Mouse (Mus musculus) liver, adult 2 months (tissue): Measurements from ENCODE around the gene Xrcc4.

ENCODE experiments used
- CTCF ChIP-seq: fragments of 200-500 bp; IDR thresholded peaks from 2 replicates; pipeline ENCODE4 v1.5.1; 2011; ENCODE audit warnings: low read depth, low read length, control low read depth
- POLR2A ChIP-seq: fragments of 200-500 bp; IDR thresholded peaks from 2 replicates; pipeline ENCODE4 v1.6.1; 2011; ENCODE audit warnings: low read length, control low read depth; ENCODE audit not compliant: insufficient read depth; ENCODE audit errors: extremely low read depth

DNA sequence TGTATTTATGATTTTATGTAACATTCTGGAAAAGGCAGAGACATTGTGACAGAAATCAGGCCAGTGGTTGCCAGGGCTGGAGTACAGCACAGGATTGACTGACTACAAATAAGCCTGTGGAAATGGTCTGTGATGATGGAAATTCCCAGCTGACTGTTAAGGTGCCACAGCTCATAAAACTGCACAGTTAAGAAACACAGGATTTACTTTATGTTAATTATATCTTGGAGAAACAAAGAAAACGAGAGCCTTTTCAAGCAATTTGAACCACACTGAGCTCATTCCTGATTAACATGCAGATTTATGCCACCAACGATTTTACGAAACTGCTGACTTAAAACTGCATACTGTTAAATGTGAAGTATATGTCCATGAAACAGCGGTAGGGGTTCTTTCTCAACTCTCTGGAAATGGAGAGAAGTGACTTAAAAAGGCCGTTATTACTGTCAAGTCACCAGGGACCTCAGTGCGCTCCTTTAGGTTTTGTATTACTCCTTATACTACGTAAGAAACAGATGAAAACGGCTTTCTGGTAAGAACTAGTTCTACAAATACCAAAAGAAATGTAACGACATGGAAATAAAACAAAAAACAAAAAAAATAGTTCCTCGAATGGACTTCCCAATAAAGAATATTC lies 210.5 kb downstream of the Xrcc4 start:
- TF ChIP-seq POLR2A (no peak), CTCF (no peak)
